Mouse (Mus musculus) liver, embryonic 13.5 days (tissue): ENCODE results near the gene Ing5. TPM values are rescaled to one million over a fixed set of nuclear protein-coding genes. Genes with fewer than 3 reads are reported as not detected.
A peak's percentile ranks its signal among the peaks of the same experiment; 100 is the strongest.
"Not testable (repeated sequence)": the region's sequence is repeated elsewhere in the genome, so short reads cannot be mapped to it uniquely, and the experiment has no call there.

ENCODE experiments used
- ATAC-seq: fragments of 200-750 bp; cut with Nextera tagmentation; 2 replicates; pipeline ENCODE4 v1.8.0; 2017; ENCODE audit warnings: low read depth, mild to moderate bottlenecking, moderate number of reproducible peaks, moderate library complexity
- DNase-seq: peaks from one replicate; pipeline ENCODE4 v3.0.0; 2022
- H3K27ac ChIP-seq: fragments of 300-500 bp; sonication (generic); 2 replicates; pipeline ENCODE4 v1.5.1; 2015; ENCODE audit warnings: moderate library complexity, mild to moderate bottlenecking, inconsistent platforms
- H3K27me3 ChIP-seq: fragments of 300-500 bp; sonication (generic); 2 replicates; pipeline ENCODE4 v1.6.1; 2015; ENCODE audit warnings: mild to moderate bottlenecking, inconsistent platforms
- H3K36me3 ChIP-seq: fragments of 300-500 bp; sonication (generic); 2 replicates; pipeline ENCODE4 v1.6.1; 2015; ENCODE audit warnings: mild to moderate bottlenecking, inconsistent platforms
- H3K4me1 ChIP-seq: fragments of 300-500 bp; sonication (generic); replicated peaks from 2 replicates; pipeline ENCODE4 v1.6.1; 2015; ENCODE audit warnings: inconsistent platforms
- H3K4me2 ChIP-seq: fragments of 300-500 bp; sonication (generic); 2 replicates; pipeline ENCODE4 v1.6.1; 2015; ENCODE audit warnings: inconsistent platforms, mild to moderate bottlenecking, moderate library complexity
- H3K4me3 ChIP-seq: fragments of 300-500 bp; sonication (generic); replicated peaks from 2 replicates; pipeline ENCODE4 v1.5.1; 2015; ENCODE audit warnings: mild to moderate bottlenecking, inconsistent platforms
- H3K9ac ChIP-seq: fragments of 300-500 bp; sonication (generic); 2 replicates; pipeline ENCODE4 v1.6.1; 2015; ENCODE audit warnings: mild to moderate bottlenecking, inconsistent platforms
- H3K9me3 ChIP-seq: fragments of 300-500 bp; sonication (generic); replicated peaks from 2 replicates; pipeline ENCODE4 v1.6.1; 2016; ENCODE audit warnings: inconsistent platforms
- WGBS: fragments of 180-500 bp; shearing (Covaris S2); methylation state at CpG from one replicate; pipeline ENCODE4 v1.1.7; 2015; ENCODE audit not compliant: insufficient replicate concordance; 5-methylcytosine and 5-hydroxymethylcytosine counted together
- polyA plus RNA-seq: library from polyadenylated mRNA; unstranded; fragments of >200 nt; fragmentation: Nextera tagmentation; extraction: Ambion mirVana; gene quantifications from 2 replicates; pipeline ENCODE4 v1.2.1, GENCODE M21; 2015

Gene Ing5
- 12.3 and 13.0 TPM in 2 replicates for polyA plus RNA-seq

DNA sequence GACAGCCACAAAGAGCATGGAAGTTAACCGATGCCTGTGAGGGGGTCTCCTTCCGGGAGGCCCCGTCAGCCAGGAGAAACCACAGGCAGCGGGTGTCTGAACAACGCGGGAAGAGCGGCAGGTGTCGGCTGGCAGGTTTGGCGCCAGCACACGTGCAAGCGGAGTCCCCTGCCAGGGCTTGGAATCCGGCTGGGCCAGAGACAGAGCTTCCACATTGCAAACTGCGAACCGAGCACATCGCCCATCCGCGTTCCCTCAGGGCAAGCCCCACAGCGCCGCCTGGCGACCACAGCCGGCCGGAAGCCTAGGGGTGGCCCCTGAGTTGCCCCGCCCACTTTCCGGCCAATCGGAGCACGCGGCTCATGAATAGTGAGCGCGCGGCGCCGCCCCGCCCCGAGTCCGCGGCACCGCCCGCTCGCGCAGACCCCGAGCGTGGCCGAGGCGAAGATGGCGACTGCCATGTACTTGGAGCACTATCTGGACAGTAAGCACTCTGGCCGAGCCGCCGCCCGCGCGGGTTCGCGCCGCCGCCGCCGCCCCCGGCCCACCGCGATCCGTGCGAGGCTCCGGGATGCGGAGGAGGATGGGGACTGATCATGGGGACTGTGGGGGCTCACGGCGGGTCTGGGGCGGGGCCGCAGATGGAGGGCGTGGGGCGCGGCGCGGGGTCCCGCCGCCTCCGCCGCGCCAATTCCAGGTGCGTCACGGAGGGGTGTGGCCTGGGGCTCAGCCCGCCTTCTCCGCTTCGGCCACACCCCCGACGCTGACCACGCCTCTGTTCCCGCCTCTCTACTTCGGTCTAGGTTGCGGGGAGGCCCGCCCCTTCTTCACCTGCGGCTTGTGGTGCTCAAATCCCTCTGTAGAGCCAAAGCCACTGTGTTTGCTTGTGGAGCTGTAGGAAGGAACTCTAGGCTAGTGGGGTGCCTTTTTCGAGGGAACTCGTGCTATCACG, at the start of gene Ing5:
TSS of gene Ing5 (plus strand) at position 410 of the 952 bp plus-strand sequence.
- Histone ChIP-seq H3K27ac (peak within 1 kb of the TSS; percentile 98), H3K4me1 (peaks cover 67% of the 10 kb centered on the region), H3K9ac (peak within 1 kb of the TSS; percentile 90), H3K27me3 (no peaks in the 10 kb centered on the region), H3K4me3 (peak within 1 kb of the TSS; percentile 90), H3K9me3 (no peaks in the 10 kb centered on the region), H3K36me3 (peaks cover 49% of the 10 kb centered on the region), H3K4me2 (peak within 1 kb of the TSS; percentile 98)
- DNase-seq (peak; percentile 99), ATAC-seq (peak; percentile 86)
- WGBS, result under 1% methylated on average over 90 of the region's 94 CpGs

DNA sequence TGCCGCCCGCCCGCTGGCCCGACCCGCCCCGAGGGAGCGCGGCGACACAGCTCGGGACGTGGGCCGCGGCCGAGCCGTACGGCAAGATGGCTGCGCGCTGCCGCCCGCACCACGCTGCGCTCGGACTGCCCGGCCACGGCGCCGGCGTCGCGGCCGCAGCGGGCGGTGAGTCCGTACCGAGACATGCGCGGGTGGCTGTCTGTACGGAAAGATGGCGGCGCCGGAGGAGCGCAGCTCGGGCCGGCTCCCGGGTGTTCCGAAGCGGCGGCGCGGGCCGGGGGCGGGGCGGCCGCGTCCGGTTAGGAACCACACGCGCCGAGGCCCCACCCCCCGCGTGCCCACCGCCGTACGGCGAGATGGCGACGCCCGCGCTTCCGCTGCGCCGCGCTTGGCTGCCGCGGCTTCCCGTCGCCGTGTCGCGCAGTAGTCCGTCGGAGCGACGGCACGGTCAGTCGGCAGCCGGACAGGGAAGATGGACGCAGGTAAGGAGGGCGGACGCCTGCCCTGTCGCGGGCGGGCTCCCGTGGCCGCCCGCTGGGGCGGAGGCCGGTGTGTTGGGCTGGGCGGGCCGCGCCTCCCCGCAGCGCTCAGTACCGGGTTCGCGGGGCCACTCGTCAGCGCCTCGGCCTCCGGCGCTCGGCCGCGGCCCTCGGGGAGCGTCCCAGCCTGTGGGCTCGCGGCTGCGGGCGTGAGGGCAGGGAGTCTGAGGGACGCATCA, 49.0 kb upstream of the Ing5 start, which contains the start of gene Thap4:
TSS of gene Thap4 (minus strand) at position 292 of the 718 bp plus-strand sequence.
- Histone ChIP-seq H3K9me3 (no peaks in the 10 kb centered on the region), H3K36me3 (peaks cover 10% of the 10 kb centered on the region), H3K27ac (peak within 1 kb of the TSS; percentile 95), H3K4me2 (peak within 1 kb of the TSS; percentile 99), H3K9ac (peak within 1 kb of the TSS; percentile 92), H3K27me3 (no peaks in the 10 kb centered on the region), H3K4me3 (peak within 1 kb of the TSS; percentile 94), H3K4me1 (peaks cover 63% of the 10 kb centered on the region)
- DNase-seq (peak; percentile 77), ATAC-seq (peak; percentile 82)
- under 1% methylated on average over 95 of the region's 121 CpGs for WGBS

DNA sequence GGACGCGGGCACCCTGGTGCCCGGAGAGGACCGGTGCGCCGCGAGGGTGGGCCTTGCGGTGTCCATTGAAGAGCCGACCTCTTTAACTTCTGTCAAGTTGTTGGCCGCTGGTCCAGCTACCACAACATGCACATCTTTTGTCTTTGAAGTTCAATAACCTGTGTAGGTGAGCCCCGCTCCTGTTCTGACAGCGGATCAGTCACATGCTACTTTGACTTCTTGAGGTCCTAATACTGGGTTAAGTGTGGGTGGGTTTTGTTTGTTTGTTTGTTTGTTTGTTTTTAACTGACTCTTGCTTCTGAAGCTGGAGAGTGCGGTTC, 48.5 kb upstream of the Ing5 start:
- DNase-seq, result no peak

DNA sequence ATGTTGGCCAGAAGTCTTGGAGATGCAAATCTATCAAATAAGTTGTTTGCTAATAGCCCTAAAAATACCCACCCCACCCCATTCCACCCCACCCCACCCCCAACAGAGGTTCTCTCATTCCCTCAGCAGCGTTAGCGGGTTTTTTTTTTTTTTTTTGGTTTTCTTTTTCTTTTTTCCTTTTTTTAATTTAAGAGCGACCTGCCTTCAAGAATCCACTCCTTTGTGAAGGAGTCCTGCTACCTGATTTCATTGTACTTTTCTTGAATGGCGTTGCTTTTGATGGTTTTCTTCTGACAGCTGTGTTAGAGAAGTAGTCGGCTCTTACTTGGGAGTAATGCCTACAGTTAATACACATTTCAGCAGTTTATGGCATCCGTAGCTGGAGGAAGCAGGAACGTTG, 48.1 kb upstream of the Ing5 start:
- Histone ChIP-seq H3K27me3 (no peaks in the 10 kb centered on the region), H3K4me3 (peak overlapping the region; percentile 94), H3K36me3 (peaks cover 2% of the 10 kb centered on the region), H3K9me3 (no peaks in the 10 kb centered on the region), H3K9ac (peak overlapping the region; percentile 92), H3K4me2 (peak overlapping the region; percentile 99), H3K4me1 (peaks cover 69% of the 10 kb centered on the region), H3K27ac (peak overlapping the region; percentile 95)
- ATAC-seq (no peak), DNase-seq (no peak)
- 26% methylated on average over 7 of the region's 7 CpGs for WGBS

More for the DNA sequence above, 48.5 kb upstream of the Ing5 start:
- Histone ChIP-seq H3K27me3 (no peaks in the 10 kb centered on the region), H3K9ac (peak overlapping the region; percentile 92), H3K9me3 (no peaks in the 10 kb centered on the region), H3K4me2 (peak overlapping the region; percentile 99), H3K4me1 (peaks cover 68% of the 10 kb centered on the region), H3K4me3 (peak overlapping the region; percentile 94), H3K27ac (peak overlapping the region; percentile 95), H3K36me3 (peaks cover 5% of the 10 kb centered on the region)
- under 1% methylated on average over 13 of the region's 13 CpGs for WGBS
- ATAC-seq, result no peak

DNA sequence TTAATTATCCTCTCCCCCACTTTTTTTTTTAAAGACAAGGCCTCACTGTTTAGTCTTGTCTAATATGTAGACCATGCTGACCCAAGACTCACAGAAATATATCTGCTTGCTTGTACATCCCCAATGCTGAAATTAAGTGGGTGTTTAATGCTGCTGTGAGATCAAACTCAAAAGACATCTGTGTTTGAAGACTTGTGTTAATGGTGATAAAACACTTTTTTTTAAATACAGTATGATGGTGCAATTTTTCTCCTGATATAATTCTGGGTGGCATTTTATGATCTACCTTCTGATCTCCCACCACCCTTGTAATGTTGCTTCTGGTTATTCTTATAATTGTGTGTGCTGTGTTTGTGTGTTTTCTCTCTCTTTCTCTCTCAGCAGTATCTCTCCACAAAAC, 47.6 kb upstream of the Ing5 start:
- H3K4me1 ChIP-seq, result peaks cover 69% of the 10 kb centered on the region
- H3K4me2 ChIP-seq, result peak overlapping the region; percentile 99
- no peaks in the 10 kb centered on the region for H3K27me3 ChIP-seq
- peak overlapping the region; percentile 95 for H3K27ac ChIP-seq
- no peaks in the 10 kb centered on the region for H3K9me3 ChIP-seq
- peak overlapping the region; percentile 92 for H3K9ac ChIP-seq
- ATAC-seq, result peak; percentile 21
- peak overlapping the region; percentile 94 for H3K4me3 ChIP-seq
- H3K36me3 ChIP-seq, result 0 out of 2 replicates have a peak, but pooled peaks cover 2% of the 10 kb centered on the region
- DNase-seq, result no peak

DNA sequence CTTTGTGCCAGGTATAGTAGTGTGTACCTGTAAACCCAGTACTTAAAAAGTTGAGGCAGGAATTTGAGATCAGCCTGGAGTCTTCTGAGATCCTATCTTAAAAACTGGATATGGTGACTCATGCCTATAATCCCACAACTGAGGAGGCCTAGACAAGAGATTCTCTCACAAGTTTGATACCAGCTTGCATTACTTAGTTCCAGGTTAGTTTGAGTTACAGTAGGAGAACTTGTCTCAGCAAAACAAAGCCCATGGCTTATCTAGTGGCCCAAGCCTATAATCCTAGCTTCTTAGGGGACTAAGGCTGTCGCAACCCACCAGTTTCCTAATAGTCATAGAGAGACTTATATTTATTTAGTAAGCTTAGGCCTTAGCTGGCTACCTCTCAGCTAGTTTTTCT, 43.7 kb upstream of the Ing5 start:
- H3K9me3 ChIP-seq, result no peaks in the 10 kb centered on the region
- peaks cover 81% of the 10 kb centered on the region for H3K4me1 ChIP-seq
- no peaks in the 10 kb centered on the region for H3K27me3 ChIP-seq
- 88% methylated on average over 1 of the region's 1 CpGs for WGBS
- H3K4me3 ChIP-seq, result no peak overlapping the region
- peaks cover 4% of the 10 kb centered on the region; the same call in 1 of the 2 replicates for H3K36me3 ChIP-seq
- H3K4me2 ChIP-seq, result no peak overlapping the region
- peak overlapping the region; percentile 15; the same call in 1 of the 2 replicates for H3K27ac ChIP-seq
- no peak for ATAC-seq
- DNase-seq, result no peak
- no peak overlapping the region for H3K9ac ChIP-seq

DNA sequence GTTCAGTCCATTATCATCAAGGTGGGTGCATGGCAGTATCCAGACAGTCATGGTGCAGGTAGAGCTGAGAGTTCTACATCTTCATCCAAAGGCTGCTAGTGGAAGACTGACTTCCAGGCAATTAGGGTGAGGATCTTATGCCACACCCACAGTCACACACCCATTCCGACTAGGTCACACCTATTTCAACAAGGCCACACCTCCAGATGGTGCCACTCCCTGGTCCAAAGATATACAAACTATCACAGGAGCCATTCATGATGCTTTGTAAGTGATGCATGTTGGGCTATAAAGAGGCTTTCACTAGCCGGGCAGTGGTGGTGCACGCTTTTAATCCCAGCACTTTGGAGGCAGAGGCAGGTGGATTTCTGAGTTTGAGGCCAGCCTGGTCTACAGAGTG, 40.2 kb upstream of the Ing5 start:
- Histone ChIP-seq H3K4me2 (peak overlapping the region; percentile 43), H3K36me3 (peaks cover 16% of the 10 kb centered on the region), H3K4me1 (peaks cover 56% of the 10 kb centered on the region), H3K27ac (peak overlapping the region; percentile 78)
- 64% methylated on average over 3 of the region's 3 CpGs for WGBS
- peak; percentile 89 for ATAC-seq
- DNase-seq, result peak; percentile 61
- not testable (repeated sequence) for H3K4me3 ChIP-seq, H3K27me3 ChIP-seq, H3K9ac ChIP-seq, H3K9me3 ChIP-seq

DNA sequence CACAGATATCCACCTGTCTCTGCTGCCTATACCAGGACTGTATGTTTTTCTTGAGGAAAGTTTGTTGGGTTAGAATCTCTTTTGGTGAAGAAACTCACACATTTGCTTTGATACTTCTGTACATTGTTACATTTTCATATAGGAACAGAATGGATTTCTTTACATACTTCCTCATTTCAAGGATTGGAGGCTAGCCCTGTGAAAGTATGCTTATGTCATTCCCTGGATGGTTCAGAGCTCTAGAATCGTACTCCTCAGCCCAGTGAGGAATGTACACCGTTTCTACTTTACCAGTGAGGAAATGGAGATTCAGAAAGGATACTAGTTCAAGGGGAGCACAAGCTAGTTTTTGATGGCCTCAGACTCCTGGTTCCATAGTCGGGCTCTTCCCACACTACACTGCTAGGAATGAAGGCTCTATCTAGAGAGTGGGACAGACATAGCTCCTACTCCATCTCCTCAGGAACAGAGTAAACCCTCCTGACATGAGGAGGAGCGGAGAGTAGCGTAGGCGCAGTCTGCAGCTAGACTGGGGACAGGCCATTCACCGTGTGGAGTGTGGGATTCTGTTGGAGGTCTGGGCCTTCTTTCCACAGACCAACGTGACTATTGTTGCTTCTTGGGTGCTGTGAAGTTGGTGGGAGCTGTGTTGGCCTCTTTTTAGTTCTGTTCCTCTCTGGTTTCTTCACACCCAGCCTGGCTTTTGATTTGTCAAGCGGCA, 38.7 kb upstream of the Ing5 start:
- H3K4me3 ChIP-seq, result no peak overlapping the region
- WGBS, result 83% methylated on average over 9 of the region's 9 CpGs
- no peak for DNase-seq
- H3K4me1 ChIP-seq, result peaks cover 41% of the 10 kb centered on the region
- no peak overlapping the region for H3K4me2 ChIP-seq
- no peaks in the 10 kb centered on the region for H3K27me3 ChIP-seq
- ATAC-seq, result no peak
- H3K9ac ChIP-seq, result no peak overlapping the region
- peak overlapping the region; percentile 32; the same call in 1 of the 2 replicates for H3K27ac ChIP-seq
- H3K9me3 ChIP-seq, result no peaks in the 10 kb centered on the region
- peaks cover 31% of the 10 kb centered on the region for H3K36me3 ChIP-seq

DNA sequence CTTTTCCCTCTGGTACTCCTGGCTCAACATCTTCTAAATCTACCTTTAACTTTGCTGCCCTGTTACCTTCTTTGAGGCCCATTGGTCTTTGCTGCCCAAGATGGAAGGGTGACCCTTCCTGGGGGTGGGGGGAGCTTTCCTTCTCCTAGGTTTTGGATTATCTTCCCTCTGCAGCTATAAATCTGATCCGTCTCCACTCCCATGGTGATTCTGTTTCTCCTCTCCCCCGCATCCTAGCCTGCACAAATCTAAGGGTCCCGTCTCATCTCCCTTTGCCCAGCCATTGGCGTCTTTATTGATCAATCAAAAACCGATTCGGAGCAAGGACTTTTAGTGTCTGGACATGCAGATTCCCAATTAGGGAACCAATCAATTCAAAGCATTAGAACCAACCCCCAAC, 36.2 kb upstream of the Ing5 start:
- H3K9me3 ChIP-seq, result no peaks in the 10 kb centered on the region
- no peak overlapping the region for H3K4me3 ChIP-seq
- no peak overlapping the region for H3K4me2 ChIP-seq
- H3K4me1 ChIP-seq, result peaks cover 27% of the 10 kb centered on the region
- no peak overlapping the region for H3K9ac ChIP-seq
- no peak overlapping the region for H3K27ac ChIP-seq
- H3K27me3 ChIP-seq, result no peaks in the 10 kb centered on the region
- DNase-seq (no peak), ATAC-seq (no peak)
- WGBS, result 88% methylated on average over 6 of the region's 6 CpGs
- peaks cover 50% of the 10 kb centered on the region for H3K36me3 ChIP-seq

DNA sequence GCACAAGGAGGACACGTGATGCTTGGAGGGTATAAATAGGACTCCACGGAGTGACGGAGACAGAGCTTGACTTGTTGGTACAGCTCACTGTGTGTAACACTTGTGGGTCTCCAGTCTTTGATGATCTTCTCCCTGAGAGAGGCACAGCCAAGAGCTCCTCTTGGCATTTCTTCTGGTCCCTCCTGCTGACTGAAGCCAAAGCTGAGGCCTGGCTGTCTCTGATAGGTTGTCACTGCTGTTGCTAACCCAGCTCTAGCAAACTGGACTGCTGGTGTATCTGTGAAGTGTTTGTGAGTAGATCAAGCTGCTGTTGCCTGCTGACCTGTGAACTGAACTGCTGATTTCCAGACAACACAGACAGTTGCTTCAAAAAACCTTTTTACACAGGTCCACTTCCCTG, 33.9 kb upstream of the Ing5 start:
- 81% methylated on average over 3 of the region's 3 CpGs for WGBS
- no peak for ATAC-seq
- no peaks in the 10 kb centered on the region for H3K9me3 ChIP-seq

DNA sequence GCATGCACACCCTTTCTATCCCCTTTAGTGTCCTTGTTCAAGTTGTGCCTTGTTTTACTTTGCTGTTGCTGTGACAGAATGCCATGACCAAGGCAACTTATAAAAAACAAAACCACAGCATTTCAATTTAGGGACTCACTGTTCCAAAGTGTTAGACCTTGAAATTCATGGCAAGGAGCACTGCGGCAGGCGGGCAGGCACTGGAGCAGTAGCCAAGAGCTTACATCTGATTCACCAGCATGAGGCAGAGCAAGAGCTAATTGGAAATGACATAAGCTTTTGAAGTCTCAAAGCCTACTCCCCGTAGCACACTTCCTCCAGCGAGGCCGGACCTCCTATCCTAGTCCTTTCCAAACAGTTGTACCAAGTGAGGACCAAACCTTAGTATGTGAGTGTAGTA, 27.1 kb upstream of the Ing5 start:
- H3K4me2 ChIP-seq, result no peak overlapping the region
- no peak overlapping the region for H3K4me3 ChIP-seq
- no peak overlapping the region for H3K27ac ChIP-seq
- H3K4me1 ChIP-seq, result no peaks in the 10 kb centered on the region
- peaks cover 94% of the 10 kb centered on the region for H3K36me3 ChIP-seq
- WGBS, result 91% methylated on average over 5 of the region's 5 CpGs
- H3K9me3 ChIP-seq, result no peaks in the 10 kb centered on the region
- DNase-seq (no peak), ATAC-seq (no peak)
- H3K9ac ChIP-seq, result no peak overlapping the region
- H3K27me3 ChIP-seq, result no peaks in the 10 kb centered on the region

More for the DNA sequence above, 33.9 kb upstream of the Ing5 start:
- Histone ChIP-seq H3K36me3 (peaks cover 72% of the 10 kb centered on the region), H3K4me1 (peaks cover 8% of the 10 kb centered on the region), H3K27me3 (no peaks in the 10 kb centered on the region), H3K27ac (no peak overlapping the region), H3K4me3 (no peak overlapping the region), H3K9ac (no peak overlapping the region), H3K4me2 (no peak overlapping the region)
- DNase-seq, result no peak
